Mouse (Mus musculus) lung, embryonic 15.5 days (tissue): Measurements from ENCODE around the gene Ehd1. TPM values are rescaled to one million over a fixed set of nuclear protein-coding genes. Genes with fewer than 3 reads are reported as not detected.
A peak's percentile ranks its signal among the peaks of the same experiment; 100 is the strongest.
"Not testable (repeated sequence)": the region's sequence is repeated elsewhere in the genome, so short reads cannot be mapped to it uniquely, and the experiment has no call there.

ENCODE experiments used
- ATAC-seq: fragments of 200-750 bp; cut with Nextera tagmentation; 2 replicates; pipeline ENCODE4 v1.8.0; 2017; ENCODE audit warnings: moderate number of reproducible peaks, borderline replicate concordance; ENCODE audit not compliant: low FRiP score, low TSS enrichment; ENCODE audit errors: extremely low read depth
- H3K27ac ChIP-seq: fragments of 300-500 bp; sonication (generic); 2 replicates; pipeline ENCODE4 v1.5.1; 2015; ENCODE audit warnings: moderate library complexity, mild to moderate bottlenecking, inconsistent platforms
- H3K27me3 ChIP-seq: fragments of 300-500 bp; sonication (generic); 2 replicates; pipeline ENCODE4 v1.6.1; 2015; ENCODE audit warnings: inconsistent platforms
- H3K36me3 ChIP-seq: fragments of 300-500 bp; sonication (generic); 2 replicates; pipeline ENCODE4 v1.6.1; 2015; ENCODE audit warnings: inconsistent platforms
- H3K4me1 ChIP-seq: fragments of 300-500 bp; sonication (generic); 2 replicates; pipeline ENCODE4 v1.6.1; 2015; ENCODE audit warnings: inconsistent platforms
- H3K4me2 ChIP-seq: fragments of 300-500 bp; sonication (generic); 2 replicates; pipeline ENCODE4 v1.6.1; 2015; ENCODE audit warnings: inconsistent platforms, mild to moderate bottlenecking, moderate library complexity
- H3K4me3 ChIP-seq: fragments of 300-500 bp; sonication (generic); 2 replicates; pipeline ENCODE4 v1.5.1; 2015; ENCODE audit warnings: mild to moderate bottlenecking, inconsistent platforms
- H3K9ac ChIP-seq: fragments of 300-500 bp; sonication (generic); 2 replicates; pipeline ENCODE4 v1.6.1; 2015; ENCODE audit warnings: inconsistent platforms
- H3K9me3 ChIP-seq: fragments of 300-500 bp; sonication (generic); 2 replicates; pipeline ENCODE4 v1.6.1; 2016; ENCODE audit warnings: inconsistent platforms
- WGBS: fragments of 180-500 bp; shearing (Covaris S2); methylation state at CpG from one replicate; pipeline ENCODE4 v1.1.7; 2015; 5-methylcytosine and 5-hydroxymethylcytosine counted together
- polyA plus RNA-seq: library from polyadenylated mRNA; unstranded; fragments of >200 nt; fragmentation: Nextera tagmentation; extraction: Ambion mirVana; gene quantifications from 2 replicates; pipeline ENCODE4 v1.2.1, GENCODE M21; 2015

The Ehd1 gene
- polyA plus RNA-seq, 1 experiment from 2014 or later, result 76.1 TPM

DNA sequence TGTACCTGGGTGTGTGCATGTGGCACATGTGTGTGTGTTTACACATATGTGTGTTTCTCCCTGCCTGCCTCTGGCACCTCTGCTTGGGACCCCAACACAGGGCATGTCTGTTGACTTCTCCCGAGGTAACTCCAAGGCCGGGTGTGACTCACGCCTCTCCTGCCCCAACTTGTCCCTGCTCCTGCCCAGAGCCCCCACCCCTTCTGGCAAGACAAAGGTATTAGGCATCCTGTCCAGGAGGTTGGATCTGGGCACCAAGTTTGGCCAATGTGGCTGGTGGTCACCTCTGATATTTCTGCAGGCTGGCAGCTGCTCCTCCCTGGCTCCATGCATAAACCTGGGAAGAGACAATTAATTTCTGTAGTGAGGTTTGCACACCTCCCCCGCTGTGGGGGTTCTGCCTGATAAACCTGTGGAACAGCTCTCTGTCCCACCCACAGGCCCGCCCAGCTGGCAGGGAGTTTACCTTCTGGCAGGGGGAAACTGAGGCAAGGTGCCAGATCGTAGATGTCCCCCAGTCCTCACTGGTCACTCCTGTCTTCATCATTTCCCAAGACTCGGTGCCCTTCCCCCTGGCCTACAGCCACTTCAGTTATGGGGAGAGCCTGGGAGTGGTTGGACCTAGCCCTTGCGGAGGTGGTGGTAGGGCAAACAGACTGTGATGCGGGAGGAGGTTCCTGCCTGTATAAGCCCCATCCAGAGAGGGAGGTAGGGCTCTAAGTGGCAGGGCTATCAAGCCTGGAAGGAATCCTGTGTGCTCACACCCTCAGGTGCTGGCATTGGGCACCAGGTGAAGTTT lies 31.4 kb downstream of the Ehd1 start:
- Histone ChIP-seq H3K27ac (peak overlapping the region; percentile 77), H3K27me3 (no peaks in the 10 kb centered on the region), H3K9ac (peak overlapping the region; percentile 13; the same call in 1 of the 2 replicates), H3K4me1 (peaks cover 39% of the 10 kb centered on the region), H3K4me3 (peak overlapping the region; percentile 71), H3K9me3 (no peaks in the 10 kb centered on the region), H3K36me3 (peaks cover 17% of the 10 kb centered on the region), H3K4me2 (peak overlapping the region; percentile 74)
- no peak for ATAC-seq
- WGBS, result 56% methylated on average over 9 of the region's 9 CpGs

GRCm38 (mm10) chr19:6310181-6310580 lies 33.7 kb downstream of the Ehd1 start:
- Histone ChIP-seq H3K4me2 (no peak overlapping the region), H3K27ac (no peak overlapping the region)
- no peak for ATAC-seq

DNA sequence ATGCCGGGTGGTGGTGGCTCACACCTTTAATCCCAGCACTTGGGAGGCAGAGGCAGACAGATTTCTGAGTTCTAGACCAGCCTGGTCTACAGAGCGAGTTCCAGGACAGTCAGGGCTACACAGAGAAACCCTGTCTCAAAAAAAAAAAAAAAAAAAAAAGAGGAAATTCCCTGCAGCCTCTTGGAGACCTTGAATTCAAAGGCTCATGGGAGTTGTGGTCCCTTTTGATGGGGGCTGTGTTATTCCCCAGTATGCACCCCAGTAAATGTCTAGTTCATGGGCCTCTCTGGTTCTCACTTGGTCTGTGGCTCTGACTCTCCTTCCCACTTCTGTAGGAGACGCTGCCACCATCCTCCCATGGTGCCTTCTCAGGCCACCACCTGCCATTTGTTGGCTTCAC lies 35.3 kb downstream of the Ehd1 start:
- ATAC-seq, H3K9ac ChIP-seq, H3K27ac ChIP-seq, H3K4me2 ChIP-seq, H3K4me3 ChIP-seq, H3K9me3 ChIP-seq, H3K27me3 ChIP-seq: not testable (repeated sequence)
- 82% methylated on average over 3 of the region's 3 CpGs for WGBS
- Histone ChIP-seq H3K36me3 (peaks cover 50% of the 10 kb centered on the region), H3K4me1 (peaks cover 31% of the 10 kb centered on the region)

More at GRCm38 (mm10) chr19:6310181-6310580, 33.7 kb downstream of the Ehd1 start:
- Histone ChIP-seq H3K9me3 (no peaks in the 10 kb centered on the region), H3K27me3 (no peaks in the 10 kb centered on the region), H3K4me1 (peaks cover 40% of the 10 kb centered on the region), H3K36me3 (peaks cover 36% of the 10 kb centered on the region), H3K4me3 (no peak overlapping the region), H3K9ac (no peak overlapping the region)
- 89% methylated on average over 5 of the region's 5 CpGs for WGBS

GRCm38 (mm10) chr19:6313796-6314195 lies 37.3 kb downstream of the Ehd1 start:
- Histone ChIP-seq H3K9ac (no peak overlapping the region), H3K27me3 (no peaks in the 10 kb centered on the region), H3K4me3 (no peak overlapping the region), H3K36me3 (peaks cover 62% of the 10 kb centered on the region), H3K4me2 (no peak overlapping the region), H3K9me3 (no peaks in the 10 kb centered on the region), H3K27ac (no peak overlapping the region), H3K4me1 (peaks cover 13% of the 10 kb centered on the region)
- no peak for ATAC-seq
- 88% methylated on average over 8 of the region's 8 CpGs for WGBS

DNA sequence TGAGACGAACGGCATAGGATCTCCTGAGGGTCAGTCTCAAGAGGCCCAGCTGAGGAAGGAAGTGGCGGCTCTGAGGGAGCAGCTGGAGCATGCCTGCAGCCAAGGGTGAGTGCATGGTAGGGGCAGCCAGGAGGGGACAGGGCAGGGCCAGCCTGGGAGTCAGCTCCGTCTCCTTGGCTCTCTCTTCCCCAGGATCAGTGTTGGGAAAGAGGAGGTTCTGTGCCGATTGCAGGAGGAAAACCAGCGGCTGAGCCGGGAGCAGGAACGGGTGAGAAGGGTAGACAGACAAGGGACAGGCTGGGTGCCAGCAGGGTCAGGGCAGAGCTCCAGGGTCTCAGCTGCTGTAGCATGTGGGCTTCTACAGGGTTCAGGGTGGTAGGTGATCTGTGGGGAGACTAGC lies 38.0 kb downstream of the Ehd1 start:
- H3K36me3 ChIP-seq, result peaks cover 69% of the 10 kb centered on the region
- H3K4me1 ChIP-seq, result peaks cover 6% of the 10 kb centered on the region
- 56% methylated on average over 8 of the region's 8 CpGs for WGBS
- no peak overlapping the region for H3K4me3 ChIP-seq
- no peak overlapping the region for H3K27ac ChIP-seq
- H3K27me3 ChIP-seq, result no peaks in the 10 kb centered on the region
- H3K9ac ChIP-seq, result no peak overlapping the region
- H3K9me3 ChIP-seq, result no peaks in the 10 kb centered on the region
- ATAC-seq, result peak; percentile 46; the same call in 1 of the 2 replicates
- H3K4me2 ChIP-seq, result no peak overlapping the region

- H3K36me3 ChIP-seq, result peaks cover 71% of the 10 kb centered on the region
- no peak for ATAC-seq
- H3K4me3 ChIP-seq, result no peak overlapping the region
- no peak overlapping the region for H3K27ac ChIP-seq
- H3K4me2 ChIP-seq, result no peak overlapping the region
- H3K4me1 ChIP-seq, result 0 out of 2 replicates have a peak, but pooled peaks cover 4% of the 10 kb centered on the region
- H3K27me3 ChIP-seq, result no peaks in the 10 kb centered on the region
- H3K9me3 ChIP-seq, result no peaks in the 10 kb centered on the region
- 73% methylated on average over 14 of the region's 14 CpGs for WGBS
- H3K9ac ChIP-seq, result no peak overlapping the region
Observed at GRCm38 (mm10) chr19:6315573-6315972, 39.0 kb downstream of the Ehd1 start.

- no peak for ATAC-seq
- H3K27ac ChIP-seq, result no peak overlapping the region
- 0 out of 2 replicates have a peak, but pooled peaks cover 4% of the 10 kb centered on the region for H3K4me1 ChIP-seq
- H3K9me3 ChIP-seq, result no peaks in the 10 kb centered on the region
- no peaks in the 10 kb centered on the region for H3K27me3 ChIP-seq
- no peak overlapping the region for H3K4me3 ChIP-seq
- no peak overlapping the region for H3K9ac ChIP-seq
- H3K36me3 ChIP-seq, result peaks cover 64% of the 10 kb centered on the region
- no peak overlapping the region for H3K4me2 ChIP-seq
- 88% methylated on average over 12 of the region's 12 CpGs for WGBS
Observed at GRCm38 (mm10) chr19:6318145-6318544, 41.6 kb downstream of the Ehd1 start.

- H3K36me3 ChIP-seq, result peaks cover 46% of the 10 kb centered on the region
- 74% methylated on average over 8 of the region's 8 CpGs for WGBS
- H3K4me2 ChIP-seq, result no peak overlapping the region
- H3K4me3 ChIP-seq, result no peak overlapping the region
- no peaks in the 10 kb centered on the region for H3K27me3 ChIP-seq
- no peaks in the 10 kb centered on the region for H3K4me1 ChIP-seq
- H3K27ac ChIP-seq, result no peak overlapping the region
- H3K9me3 ChIP-seq, result no peaks in the 10 kb centered on the region
- no peak for ATAC-seq
- H3K9ac ChIP-seq, result no peak overlapping the region
Observed at GRCm38 (mm10) chr19:6321358-6321757, 44.8 kb downstream of the Ehd1 start.

DNA sequence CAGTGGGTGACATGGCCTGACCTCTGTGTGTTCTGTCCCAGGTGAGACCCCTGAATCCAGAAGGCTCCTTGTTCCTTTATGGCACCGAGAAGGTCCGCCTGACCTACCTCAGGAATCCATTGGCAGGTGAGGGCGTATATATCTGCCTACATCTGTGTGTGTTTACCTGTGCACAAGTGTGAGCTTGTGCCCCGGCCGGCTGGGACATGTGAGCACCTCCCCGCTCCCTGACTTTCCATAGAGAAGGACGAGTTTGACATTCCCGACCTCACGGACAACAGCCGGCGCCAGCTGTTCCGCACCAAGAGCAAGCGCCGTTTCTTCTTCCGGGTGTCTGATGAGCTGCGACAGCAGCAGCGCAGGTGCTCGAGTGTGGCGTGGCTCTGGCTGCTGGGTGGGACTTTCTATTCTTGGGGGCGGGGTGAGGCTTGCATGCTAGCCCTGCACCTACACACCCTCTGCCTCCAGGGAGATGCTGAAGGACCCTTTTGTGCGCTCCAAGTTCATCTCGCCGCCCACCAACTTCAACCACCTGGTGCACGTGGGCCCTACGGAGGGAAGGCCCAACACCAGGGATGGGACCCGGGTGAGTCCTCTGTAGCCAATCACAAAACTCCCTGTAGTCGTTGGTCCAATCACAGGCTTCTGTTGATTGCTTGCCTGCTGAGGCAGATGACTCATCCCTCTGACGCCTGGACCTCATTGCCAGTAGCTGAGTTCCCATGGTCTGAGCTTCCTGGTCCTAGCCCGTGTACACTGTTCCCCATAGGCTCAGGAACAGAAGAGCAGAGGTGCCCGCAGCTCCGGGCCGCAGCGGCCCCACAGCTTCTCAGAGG lies 45.5 kb downstream of the Ehd1 start:
- Histone ChIP-seq H3K4me2 (no peak overlapping the region), H3K9ac (no peak overlapping the region), H3K27ac (no peak overlapping the region), H3K4me3 (no peak overlapping the region), H3K9me3 (no peaks in the 10 kb centered on the region), H3K4me1 (no peaks in the 10 kb centered on the region), H3K36me3 (peaks cover 40% of the 10 kb centered on the region), H3K27me3 (no peaks in the 10 kb centered on the region)
- ATAC-seq, result 0 out of 2 replicates have a peak, but pooled peaks have one; percentile 39
- 64% methylated on average over 33 of the region's 33 CpGs for WGBS

- Histone ChIP-seq H3K4me2 (no peak overlapping the region), H3K9me3 (no peaks in the 10 kb centered on the region), H3K27me3 (no peaks in the 10 kb centered on the region), H3K4me1 (no peaks in the 10 kb centered on the region), H3K4me3 (no peak overlapping the region), H3K27ac (no peak overlapping the region), H3K9ac (no peak overlapping the region), H3K36me3 (peaks cover 21% of the 10 kb centered on the region)
- ATAC-seq, result no peak
- WGBS, result 76% methylated on average over 9 of the region's 9 CpGs
Observed at GRCm38 (mm10) chr19:6324751-6325150, 48.2 kb downstream of the Ehd1 start.

DNA sequence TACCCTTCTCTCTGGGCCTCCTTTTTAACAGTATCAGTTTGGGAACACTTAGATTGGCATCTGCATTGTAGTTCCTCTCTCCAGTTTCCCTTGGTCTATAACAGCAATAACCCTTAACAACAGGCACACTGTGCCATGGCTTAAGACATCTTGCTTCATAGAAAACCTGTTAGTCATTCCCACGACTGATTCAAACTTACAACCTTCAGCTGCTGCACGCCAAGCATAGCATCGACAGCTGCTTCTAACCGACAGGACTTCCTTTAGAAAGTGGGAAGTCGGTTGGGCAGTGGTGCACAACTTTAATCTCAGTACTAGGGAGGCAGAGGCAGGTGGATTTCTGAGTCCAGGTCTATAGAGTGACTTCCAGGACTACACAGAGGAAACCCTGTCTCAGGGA lies 54.7 kb downstream of the Ehd1 start:
- WGBS, result 43% methylated on average over 5 of the region's 5 CpGs
- Histone ChIP-seq H3K36me3 (0 out of 2 replicates have a peak, but pooled peaks cover under 1% of the 10 kb centered on the region), H3K4me3 (no peak overlapping the region), H3K4me1 (peaks cover 16% of the 10 kb centered on the region), H3K9me3 (no peaks in the 10 kb centered on the region), H3K27ac (no peak overlapping the region), H3K27me3 (no peaks in the 10 kb centered on the region), H3K9ac (no peak overlapping the region), H3K4me2 (peak overlapping the region; percentile 45; the same call in 1 of the 2 replicates)
- ATAC-seq, result no peak
